Mouse (Mus musculus) liver, embryonic 11.5 days (tissue): ENCODE measurements around the gene Fkbp2. TPM values are rescaled to one million over a fixed set of nuclear protein-coding genes. Genes with fewer than 3 reads are reported as not detected.
A peak's percentile ranks its signal among the peaks of the same experiment; 100 is the strongest.

ENCODE experiments used
- ATAC-seq: fragments of 200-750 bp; cut with Nextera tagmentation; replicated peaks from 2 replicates; pipeline ENCODE4 v1.8.0; 2017; ENCODE audit warnings: moderate number of reproducible peaks, mild to moderate bottlenecking, moderate TSS enrichment, moderate library complexity; ENCODE audit not compliant: low FRiP score
- DNase-seq: peaks from one replicate; pipeline ENCODE4 v3.0.0-alpha.2; 2017; ENCODE audit warnings: low spot score
- H3K27ac ChIP-seq: fragments of 300-500 bp; sonication (generic); 2 replicates; pipeline ENCODE4 v1.5.1; 2014; ENCODE audit warnings: mild to moderate bottlenecking, low read depth, low read length, control low read depth
- H3K27me3 ChIP-seq: fragments of 300-500 bp; sonication (generic); replicated peaks from 2 replicates; pipeline ENCODE4 v1.6.1; 2014; ENCODE audit warnings: low read length, mixed read lengths; ENCODE audit not compliant: control insufficient read depth, insufficient read depth
- H3K36me3 ChIP-seq: fragments of 300-500 bp; sonication (generic); 2 replicates; pipeline ENCODE4 v1.6.1; 2014; ENCODE audit warnings: mild to moderate bottlenecking, low read length, moderate library complexity, mixed read lengths; ENCODE audit not compliant: control insufficient read depth, insufficient read depth
- H3K4me1 ChIP-seq: fragments of 300-500 bp; sonication (generic); replicated peaks from 2 replicates; pipeline ENCODE4 v1.6.1; 2014; ENCODE audit warnings: low read length, mixed read lengths; ENCODE audit not compliant: control insufficient read depth, insufficient read depth
- H3K4me2 ChIP-seq: fragments of 300-500 bp; sonication (generic); 2 replicates; pipeline ENCODE4 v1.6.1; 2014; ENCODE audit warnings: mild to moderate bottlenecking, control low read depth, moderate library complexity
- H3K4me3 ChIP-seq: fragments of 300-500 bp; sonication (generic); 2 replicates; pipeline ENCODE4 v1.5.1; 2014; ENCODE audit warnings: low read depth, low read length, control low read depth
- H3K9ac ChIP-seq: fragments of 300-500 bp; sonication (generic); 2 replicates; pipeline ENCODE4 v1.6.1; 2014; ENCODE audit warnings: low read depth, low read length, control low read depth
- H3K9me3 ChIP-seq: fragments of 300-500 bp; sonication (generic); 2 replicates; pipeline ENCODE4 v1.6.1; 2016; ENCODE audit warnings: low read length, inconsistent platforms, mixed read lengths; ENCODE audit not compliant: control insufficient read depth
- WGBS: fragments of 180-500 bp; shearing (Covaris S2); extraction: QIAGEN DNeasy Blood & Tissue Kit; methylation state at CpG from one replicate; pipeline ENCODE4 v1.1.7; 2014; 5-methylcytosine and 5-hydroxymethylcytosine counted together
- polyA plus RNA-seq: library from polyadenylated mRNA; unstranded; fragments of >200 nt; fragmentation: Nextera tagmentation; extraction: Ambion mirVana; gene quantifications from 2 replicates; pipeline ENCODE4 v1.2.1, GENCODE M21; 2014

The Fkbp2 gene
- polyA plus RNA-seq, 1 experiment from 2014 or later: 124 TPM

- Histone ChIP-seq H3K4me1 (peaks cover 27% of the 10 kb centered on the region), H3K4me3 (peak overlapping the region; percentile 64), H3K36me3 (peaks cover 10% of the 10 kb centered on the region; the same call in 1 of the 2 replicates), H3K9me3 (no peaks in the 10 kb centered on the region), H3K27ac (peak overlapping the region; percentile 98), H3K4me2 (peak overlapping the region; percentile 98), H3K9ac (peak overlapping the region; percentile 89), H3K27me3 (no peaks in the 10 kb centered on the region)
- peak; percentile 71 for DNase-seq
- under 1% methylated on average over 28 of the region's 28 CpGs for WGBS
- ATAC-seq: peak; percentile 34
Observed at GRCm38 (mm10) chr19:6950613-6951153, 29.6 kb downstream of the Fkbp2 start.

GRCm38 (mm10) chr19:6949951-6950350, 30.4 kb downstream of the Fkbp2 start:
- Histone ChIP-seq H3K4me2 (peak overlapping the region; percentile 98), H3K4me1 (peaks cover 27% of the 10 kb centered on the region), H3K27me3 (no peaks in the 10 kb centered on the region), H3K4me3 (peak overlapping the region; percentile 64), H3K9ac (peak overlapping the region; percentile 89), H3K9me3 (no peaks in the 10 kb centered on the region), H3K36me3 (peaks cover 9% of the 10 kb centered on the region; the same call in 1 of the 2 replicates), H3K27ac (no peak overlapping the region)
- DNase-seq (no peak), ATAC-seq (no peak)
- WGBS: 62% methylated on average over 5 of the region's 5 CpGs

- WGBS: 88% methylated on average over 5 of the region's 5 CpGs
- H3K4me1 ChIP-seq: peaks cover 27% of the 10 kb centered on the region
- peaks cover 6% of the 10 kb centered on the region; the same call in 1 of the 2 replicates for H3K36me3 ChIP-seq
- DNase-seq (no peak), ATAC-seq (no peak)
- 0 out of 2 replicates have a peak overlapping the region, but pooled peaks have one; percentile 1 for H3K9ac ChIP-seq
- H3K4me3 ChIP-seq: no peak overlapping the region
- H3K27ac ChIP-seq: no peak overlapping the region
- peak overlapping the region; percentile 98 for H3K4me2 ChIP-seq
- no peaks in the 10 kb centered on the region for H3K27me3 ChIP-seq
- no peaks in the 10 kb centered on the region for H3K9me3 ChIP-seq
Observed at GRCm38 (mm10) chr19:6949532-6949931, 30.8 kb downstream of the Fkbp2 start.

GRCm38 (mm10) chr19:6948186-6948585, 32.1 kb downstream of the Fkbp2 start:
- DNase-seq (no peak), ATAC-seq (no peak)
- Histone ChIP-seq H3K27me3 (no peaks in the 10 kb centered on the region), H3K27ac (no peak overlapping the region), H3K4me1 (peaks cover 26% of the 10 kb centered on the region), H3K4me2 (no peak overlapping the region), H3K36me3 (0 out of 2 replicates have a peak, but pooled peaks cover 3% of the 10 kb centered on the region), H3K9ac (no peak overlapping the region), H3K4me3 (no peak overlapping the region), H3K9me3 (no peaks in the 10 kb centered on the region)
- 83% methylated on average over 4 of the region's 4 CpGs for WGBS

- Histone ChIP-seq H3K9me3 (no peaks in the 10 kb centered on the region), H3K9ac (no peak overlapping the region), H3K4me1 (peaks cover 26% of the 10 kb centered on the region), H3K4me2 (no peak overlapping the region), H3K27ac (no peak overlapping the region), H3K4me3 (no peak overlapping the region), H3K36me3 (0 out of 2 replicates have a peak, but pooled peaks cover 3% of the 10 kb centered on the region), H3K27me3 (no peaks in the 10 kb centered on the region)
- DNase-seq (no peak), ATAC-seq (no peak)
- 56% methylated on average over 4 of the region's 4 CpGs for WGBS
Observed at GRCm38 (mm10) chr19:6947742-6948141, 32.6 kb downstream of the Fkbp2 start.

GRCm38 (mm10) chr19:6943709-6944108, 36.6 kb downstream of the Fkbp2 start:
- no peak overlapping the region for H3K4me2 ChIP-seq
- H3K9me3 ChIP-seq: no peaks in the 10 kb centered on the region
- no peaks in the 10 kb centered on the region for H3K27me3 ChIP-seq
- H3K4me1 ChIP-seq: peaks cover 16% of the 10 kb centered on the region
- 0 out of 2 replicates have a peak, but pooled peaks cover 3% of the 10 kb centered on the region for H3K36me3 ChIP-seq
- H3K27ac ChIP-seq: no peak overlapping the region
- H3K9ac ChIP-seq: no peak overlapping the region
- H3K4me3 ChIP-seq: no peak overlapping the region
- ATAC-seq (no peak), DNase-seq (no peak)
- whole genome bisulfite sequencing: 88% methylated on average over 6 of the region's 6 CpGs

GRCm38 (mm10) chr19:6942764-6943163, 37.5 kb downstream of the Fkbp2 start:
- Histone ChIP-seq H3K9ac (peak overlapping the region; percentile 83), H3K4me1 (peaks cover 16% of the 10 kb centered on the region), H3K9me3 (no peaks in the 10 kb centered on the region), H3K4me2 (peak overlapping the region; percentile 96), H3K4me3 (peak overlapping the region; percentile 70), H3K36me3 (0 out of 2 replicates have a peak, but pooled peaks cover 3% of the 10 kb centered on the region), H3K27ac (peak overlapping the region; percentile 87), H3K27me3 (no peaks in the 10 kb centered on the region)
- ATAC-seq (peak; percentile 11; the same call in 1 of the 2 replicates), DNase-seq (no peak)
- WGBS: 25% methylated on average over 5 of the region's 5 CpGs

GRCm38 (mm10) chr19:6942249-6942691, 38.0 kb downstream of the Fkbp2 start, which contains the start of gene Gpr137:
Gpr137 (minus strand) TSS chr19:6942480.
- Histone ChIP-seq H3K27ac (peak within 1 kb of the TSS; percentile 87), H3K4me1 (peaks cover 16% of the 10 kb centered on the region), H3K4me2 (peak within 1 kb of the TSS; percentile 96), H3K36me3 (0 out of 2 replicates have a peak, but pooled peaks cover 3% of the 10 kb centered on the region), H3K4me3 (peak within 1 kb of the TSS; percentile 70), H3K9me3 (no peaks in the 10 kb centered on the region), H3K9ac (peak within 1 kb of the TSS; percentile 83), H3K27me3 (no peaks in the 10 kb centered on the region)
- DNase-seq (peak; percentile 94), ATAC-seq (peak; percentile 92)
- under 1% methylated on average over 27 of the region's 27 CpGs for WGBS
